In the genomic region with DNA sequence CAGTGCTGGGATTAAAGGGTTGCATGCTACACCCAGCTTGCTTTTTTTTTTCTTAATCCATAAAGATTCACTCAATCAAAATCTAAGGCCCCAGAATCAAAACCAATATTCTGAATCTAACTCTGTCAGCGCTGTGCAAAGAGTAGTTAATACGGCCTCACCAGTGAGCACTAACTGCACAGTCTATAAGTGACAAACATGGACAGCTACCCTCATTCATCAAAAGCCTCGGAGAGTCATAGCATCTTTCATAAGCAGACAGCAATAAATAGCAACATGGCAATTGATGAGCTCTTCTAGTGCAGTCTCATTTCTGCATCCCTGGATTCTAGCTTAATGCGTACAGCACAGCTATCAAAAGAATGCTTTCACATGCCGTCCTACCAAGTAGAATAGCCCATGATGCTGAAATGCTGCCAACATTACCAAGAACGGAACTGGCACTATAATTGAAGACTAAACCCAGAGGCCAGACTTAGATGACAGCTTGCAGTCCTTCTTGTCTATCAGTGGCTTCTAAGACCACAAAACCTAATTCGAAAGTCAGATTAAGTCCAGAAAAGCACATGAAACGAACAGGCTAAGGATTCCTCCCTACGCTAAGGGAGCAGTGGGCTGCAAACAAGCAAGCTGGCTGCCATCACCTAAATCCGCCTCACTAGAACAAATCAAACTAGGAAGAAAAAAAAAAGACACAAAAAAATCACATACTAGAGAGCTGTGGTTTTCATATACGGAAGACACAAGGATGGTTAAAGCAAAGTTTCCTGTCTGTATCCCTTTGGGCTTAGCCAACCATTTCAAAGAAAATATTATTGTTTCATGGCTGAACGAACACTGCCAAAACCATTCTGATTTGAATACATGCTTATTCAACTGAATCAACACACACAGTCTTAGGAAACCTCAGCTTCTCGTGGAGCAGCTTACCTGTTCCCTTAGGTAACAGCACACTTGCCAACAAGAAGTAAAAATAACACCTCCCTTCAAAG, we compare ENCODE assay signal across 8 mouse cellular contexts. TPM values are rescaled to one million over a fixed set of nuclear protein-coding genes. Genes with fewer than 3 reads are reported as not detected.
DNase-seq lines count a peak whose midpoint lies in the region; ATAC-seq and TF ChIP-seq lines count a peak whose summit lies in the region.
"Had no signal": no experiment of that assay in that cellular context is flagged by ENCODE, and none has a peak within 500 bp of the region (broad histone marks: within the 10 kb centered on the region; RNA-seq: fewer than 3 reads in every experiment).

No protein-coding gene starts in this region.

- DNase-seq in kidney, postnatal 36 days = no peak
- peak; percentile 83 for DNase-seq in Muller cell, postnatal 12 days (ENCODE audit: inconsistent ontology term)
- peak; percentile 31 for DNase-seq in cerebellum, adult 11 months
- DNase-seq in hindbrain, postnatal 0 days (ENCODE audit: low spot score) = peak; percentile 72
- DNase-seq in embryo, embryonic 10.5 days (ENCODE audit: low spot score) = no peak

- H3K4me1 ChIP-seq in kidney, embryonic 15.5 days = peaks cover 20% of the 10 kb centered on the region
- H3K4me1 ChIP-seq in hindbrain, postnatal 0 days (ENCODE audit: insufficient read depth, low read length) = no peaks in the 10 kb centered on the region; the same call in 1 of the 2 replicates

- no peak overlapping the region for H3K9ac ChIP-seq in kidney, embryonic 15.5 days
- H3K9ac ChIP-seq in hindbrain, postnatal 0 days (replicated peaks; ENCODE audit: low read length) = 0 out of 2 replicates have a peak overlapping the region, but pooled peaks have one; percentile 18

- H3K4me2 ChIP-seq in kidney, embryonic 15.5 days = peak overlapping the region; percentile 29; the same call in 1 of the 2 replicates
- H3K4me2 ChIP-seq in hindbrain, postnatal 0 days (ENCODE audit: low read depth, low read length) = peak overlapping the region; percentile 44

- H3K27me3 ChIP-seq in kidney, embryonic 15.5 days = no peaks in the 10 kb centered on the region
- H3K27me3 ChIP-seq in hindbrain, postnatal 0 days (ENCODE audit: insufficient read depth, low read length) = no peaks in the 10 kb centered on the region

- no peaks in the 10 kb centered on the region for H3K36me3 ChIP-seq in kidney, embryonic 15.5 days
- no peaks in the 10 kb centered on the region for H3K36me3 ChIP-seq in hindbrain, postnatal 0 days (ENCODE audit: insufficient read depth, low read length)

- no peaks in the 10 kb centered on the region for H3K9me3 ChIP-seq in kidney, embryonic 15.5 days (replicated peaks)
- no peaks in the 10 kb centered on the region for H3K9me3 ChIP-seq in hindbrain, postnatal 0 days (ENCODE audit: low read length)

- ATAC-seq in kidney, embryonic 15.5 days (replicated peaks; ENCODE audit: low FRiP score) = peak; percentile 65
- peak; percentile 72 for ATAC-seq in hindbrain, postnatal 0 days
- ATAC-seq in inflammation-experienced regulatory T-cells, adult 6 months = no peak

- WGBS in kidney, embryonic 15.5 days = 52% methylated on average over 13 of the region's 13 CpGs
- 37% methylated on average over 13 of the region's 13 CpGs for WGBS in hindbrain, postnatal 0 days

- H3K27ac ChIP-seq in kidney, embryonic 15.5 days = no peak overlapping the region
- peak overlapping the region; percentile 69 for H3K27ac ChIP-seq in hindbrain, postnatal 0 days

- TF ChIP-seq CTCF in hindbrain, postnatal 0 days (IDR thresholded peaks at IDR 0.05; ENCODE audit: low read depth) = no peak

- H3K4me3 ChIP-seq in kidney, embryonic 15.5 days (replicated peaks) = no peak overlapping the region
- no peak overlapping the region for H3K4me3 ChIP-seq in hindbrain, postnatal 0 days (ENCODE audit: low read length)

RNA-seq across cellular contexts. Expression of a gene that starts 26.0 kb away (rescaled TPM):
- polyA plus RNA-seq in kidney, embryonic 15.5 days (2015; fragmentation: Nextera tagmentation; extraction: Ambion mirVana) = 0.10 TPM in 1 of 2 replicates, not detected in the other
- total RNA-seq in hindbrain, postnatal 0 days (2014; rRNA removed) = 0.07 TPM in 1 of 2 replicates, not detected in the other
- not detected in 2 replicates for polyA plus RNA-seq in hindbrain, postnatal 0 days (2015; fragmentation: Nextera tagmentation; extraction: Ambion mirVana)
- not detected for polyA plus RNA-seq in inflammation-experienced regulatory T-cells, adult 6 months (2017; shearing (Covaris generic))
- polyA plus RNA-seq: spleen, adult 2 months had no signal

RNA-seq across cellular contexts. Expression of a gene that starts 50.8 kb away (rescaled TPM):
- polyA plus RNA-seq in kidney, embryonic 15.5 days (2015; fragmentation: Nextera tagmentation; extraction: Ambion mirVana) = 0.05 and 0.06 TPM in 2 replicates
- total RNA-seq in hindbrain, postnatal 0 days (2014; rRNA removed) = 0.36 and 0.37 TPM in 2 replicates
- polyA plus RNA-seq in hindbrain, postnatal 0 days (2015; fragmentation: Nextera tagmentation; extraction: Ambion mirVana) = 0.08 and 0.11 TPM in 2 replicates
- polyA plus RNA-seq in inflammation-experienced regulatory T-cells, adult 6 months (2017; shearing (Covaris generic)) = not detected

RNA-seq across cellular contexts. Expression of a gene that starts 50.8 kb away (rescaled TPM):
- 58.6 and 58.7 TPM in 2 replicates for polyA plus RNA-seq in kidney, embryonic 15.5 days (2015; fragmentation: Nextera tagmentation; extraction: Ambion mirVana)
- total RNA-seq in hindbrain, postnatal 0 days (2014; rRNA removed) = 12.6 and 13.3 TPM in 2 replicates
- 57.3 and 59.3 TPM in 2 replicates for polyA plus RNA-seq in hindbrain, postnatal 0 days (2015; fragmentation: Nextera tagmentation; extraction: Ambion mirVana)
- polyA plus RNA-seq in inflammation-experienced regulatory T-cells, adult 6 months (2017; shearing (Covaris generic)) = under 1 TPM in 2 of 3 experiments, not detected in 1; 0.59 to 0.79 TPM

Comparison
In these comparisons a context has a peak if more than half of its experiments do, and no peak if none do; other contexts are left out.
1. DNase-seq: peak in Muller cell, postnatal 12 days (single experiment), cerebellum, adult 11 months (single experiment) and hindbrain, postnatal 0 days (single experiment); none in kidney, postnatal 36 days (0 of 2) and embryo, embryonic 10.5 days (single experiment).
2. RNA of a gene that starts 50.8 kb away (polyA plus RNA-seq): 58.6 to 58.7 TPM in kidney, embryonic 15.5 days and 57.3 to 59.3 TPM in hindbrain, postnatal 0 days; 0.59 to 0.79 TPM in inflammation-experienced regulatory T-cells, adult 6 months; every median in the first group is over 10 times any median in the second.